Comparison of ENCODE assay signal across 8 mouse cellular contexts in the genomic region with DNA sequence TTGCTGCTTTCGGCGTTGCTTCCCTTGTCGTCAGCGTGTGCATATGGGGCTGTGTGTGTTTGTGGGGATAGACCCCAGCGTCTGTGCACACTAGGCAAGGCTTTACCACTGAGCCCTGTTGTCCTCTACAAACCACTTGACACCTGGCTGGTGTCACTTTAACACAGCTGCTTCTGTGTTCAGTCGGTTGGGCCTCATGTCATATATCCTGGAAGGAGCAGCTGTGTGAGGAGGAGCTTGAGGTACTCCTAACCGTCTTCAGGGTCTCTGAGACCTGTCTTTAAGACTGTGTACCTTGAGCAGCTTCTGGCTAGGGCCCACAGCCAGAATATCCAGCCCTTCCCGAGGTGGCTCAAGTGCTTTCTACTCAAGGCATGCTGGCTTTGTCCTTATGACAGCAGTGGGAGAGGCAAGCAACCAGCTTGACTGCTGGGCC. TPM values are rescaled to one million over a fixed set of nuclear protein-coding genes. Genes with fewer than 3 reads are reported as not detected.
DNase-seq lines count a peak whose midpoint lies in the region; ATAC-seq and TF ChIP-seq lines count a peak whose summit lies in the region.

No protein-coding gene starts in this region.

- TF ChIP-seq EP300 in lung, postnatal 0 days (IDR thresholded peaks at IDR 0.05), result no peak

- no peaks in the 10 kb centered on the region for H3K27me3 ChIP-seq in lung, postnatal 0 days (replicated peaks; ENCODE audit: insufficient read depth, low read length)
- H3K27me3 ChIP-seq in hindbrain, embryonic 12.5 days, result no peaks in the 10 kb centered on the region
- no peaks in the 10 kb centered on the region for H3K27me3 ChIP-seq in midbrain, embryonic 11.5 days (ENCODE audit: control insufficient read depth, insufficient read depth, low read length)

- no peak overlapping the region for H3K9ac ChIP-seq in lung, postnatal 0 days (replicated peaks; ENCODE audit: low read depth)
- H3K9ac ChIP-seq in hindbrain, embryonic 12.5 days, result peak overlapping the region; percentile 50; the same call in 1 of the 2 replicates
- peak overlapping the region; percentile 21 for H3K9ac ChIP-seq in midbrain, embryonic 11.5 days (ENCODE audit: low read length)

- no peaks in the 10 kb centered on the region for H3K36me3 ChIP-seq in lung, postnatal 0 days (ENCODE audit: insufficient read depth, low read length)
- no peaks in the 10 kb centered on the region for H3K36me3 ChIP-seq in hindbrain, embryonic 12.5 days
- no peaks in the 10 kb centered on the region for H3K36me3 ChIP-seq in midbrain, embryonic 11.5 days (ENCODE audit: control insufficient read depth, insufficient read depth, low read length)

- no peaks in the 10 kb centered on the region for H3K9me3 ChIP-seq in lung, postnatal 0 days (ENCODE audit: low read length)
- H3K9me3 ChIP-seq in hindbrain, embryonic 12.5 days (replicated peaks), result no peaks in the 10 kb centered on the region
- H3K9me3 ChIP-seq in midbrain, embryonic 11.5 days (ENCODE audit: control insufficient read depth, low read length), result no peaks in the 10 kb centered on the region

- intact Hi-C loops in left cerebral cortex, postnatal 14 days (cut with DNase I), result no loop called here

- 44% methylated on average over 8 of the region's 8 CpGs for whole genome bisulfite sequencing in lung, postnatal 0 days
- 55% methylated on average over 8 of the region's 8 CpGs for WGBS in hindbrain, embryonic 12.5 days
- WGBS in midbrain, embryonic 11.5 days, result 56% methylated on average over 8 of the region's 8 CpGs

- no peak overlapping the region for H3K4me3 ChIP-seq in lung, postnatal 0 days (ENCODE audit: low read depth, low read length)
- no peak overlapping the region for H3K4me3 ChIP-seq in hindbrain, embryonic 12.5 days
- 0 out of 2 replicates have a peak overlapping the region, but pooled peaks have one; percentile 10 for H3K4me3 ChIP-seq in midbrain, embryonic 11.5 days (ENCODE audit: low read depth, low read length)

- H3K4me1 ChIP-seq in lung, postnatal 0 days (ENCODE audit: insufficient read depth, low read depth, low read length), result peaks cover 7% of the 10 kb centered on the region; the same call in 1 of the 2 replicates
- H3K4me1 ChIP-seq in hindbrain, embryonic 12.5 days, result peaks cover 84% of the 10 kb centered on the region
- peaks cover 57% of the 10 kb centered on the region for H3K4me1 ChIP-seq in midbrain, embryonic 11.5 days (ENCODE audit: control insufficient read depth, insufficient read depth, low read length)

- TF ChIP-seq CTCF in lung, postnatal 0 days (IDR thresholded peaks at IDR 0.05), result no peak

- no peak overlapping the region for H3K27ac ChIP-seq in lung, postnatal 0 days (ENCODE audit: low read length)
- H3K27ac ChIP-seq in hindbrain, embryonic 12.5 days, result peak overlapping the region; percentile 87
- H3K27ac ChIP-seq in midbrain, embryonic 11.5 days (ENCODE audit: low read depth, low read length), result peak overlapping the region; percentile 67

- 0 out of 2 replicates have a peak overlapping the region, but pooled peaks have one; percentile 33 for H3K4me2 ChIP-seq in lung, postnatal 0 days (replicated peaks; ENCODE audit: low read depth, low read length)
- peak overlapping the region; percentile 42 for H3K4me2 ChIP-seq in hindbrain, embryonic 12.5 days (replicated peaks)
- H3K4me2 ChIP-seq in midbrain, embryonic 11.5 days, result peak overlapping the region; percentile 40

- no peak for DNase-seq in lung, postnatal 0 days (ENCODE audit: low spot score)
- no peak for DNase-seq in lung, postnatal 4 days
- DNase-seq in midbrain, embryonic 11.5 days (ENCODE audit: low spot score, missing footprints), result peak; percentile 88
- peak; percentile 77 for DNase-seq in thymus, postnatal 4 days
- no peak for DNase-seq in left cerebral cortex, postnatal 14 days (ENCODE audit: low spot score in 2 of 2)
- DNase-seq in B cell, adult 2 months, result no peak
- no peak for DNase-seq in adrenal gland, postnatal 4 days (ENCODE audit: low spot score in 2 of 2)

- peak; percentile 30; the same call in 1 of the 2 replicates for ATAC-seq in lung, postnatal 0 days
- ATAC-seq in hindbrain, embryonic 12.5 days (ENCODE audit: low FRiP score), result 0 out of 2 replicates have a peak, but pooled peaks have one; percentile 3
- ATAC-seq in midbrain, embryonic 11.5 days (ENCODE audit: low FRiP score), result no peak; the same call in 1 of the 2 replicates

RNA-seq across cellular contexts. Expression of gene Psap, which starts 7.3 kb away (rescaled TPM):
- polyA plus RNA-seq in lung, postnatal 0 days (2015; fragmentation: Nextera tagmentation; extraction: Ambion mirVana), result 120 and 128 TPM in 2 replicates
- polyA plus RNA-seq in hindbrain, embryonic 12.5 days (2016; fragmentation: Nextera tagmentation; extraction: Ambion mirVana), result 102 and 104 TPM in 2 replicates
- 77.3 and 83.9 TPM in 2 replicates for polyA plus RNA-seq in midbrain, embryonic 11.5 days (2014; fragmentation: Nextera tagmentation; extraction: Ambion mirVana)
- 1,000 to 10,000 TPM; 1,462 to 1,465 TPM for total RNA-seq in left cerebral cortex, postnatal 14 days (2021)
- 100 to 1,000 TPM; 671 to 696 TPM for total RNA-seq in adrenal gland, postnatal 4 days (2021)

Comparison
In these comparisons a context has a peak if more than half of its experiments do, and no peak if none do; other contexts are left out.
1. DNase-seq: peak in midbrain, embryonic 11.5 days (single experiment) and thymus, postnatal 4 days (single experiment); none in lung, postnatal 0 days (single experiment), lung, postnatal 4 days (0 of 2), left cerebral cortex, postnatal 14 days (0 of 2), B cell, adult 2 months (0 of 2) and adrenal gland, postnatal 4 days (0 of 2).
2. Peak in every context shown above with its lines, with median percentiles within 50 percentile points of each other: H3K4me2 ChIP-seq.